Mouse (Mus musculus): Measurements from ENCODE around the gene Fut11. TPM values are rescaled to one million over a fixed set of nuclear protein-coding genes. Genes with fewer than 3 reads are reported as not detected.
A peak's percentile ranks its signal among the peaks of the same experiment; 100 is the strongest.

Fut11 gene
- total RNA-seq, 2 experiments from 2014 or later: 17.6 to 18.2 TPM

DNA sequence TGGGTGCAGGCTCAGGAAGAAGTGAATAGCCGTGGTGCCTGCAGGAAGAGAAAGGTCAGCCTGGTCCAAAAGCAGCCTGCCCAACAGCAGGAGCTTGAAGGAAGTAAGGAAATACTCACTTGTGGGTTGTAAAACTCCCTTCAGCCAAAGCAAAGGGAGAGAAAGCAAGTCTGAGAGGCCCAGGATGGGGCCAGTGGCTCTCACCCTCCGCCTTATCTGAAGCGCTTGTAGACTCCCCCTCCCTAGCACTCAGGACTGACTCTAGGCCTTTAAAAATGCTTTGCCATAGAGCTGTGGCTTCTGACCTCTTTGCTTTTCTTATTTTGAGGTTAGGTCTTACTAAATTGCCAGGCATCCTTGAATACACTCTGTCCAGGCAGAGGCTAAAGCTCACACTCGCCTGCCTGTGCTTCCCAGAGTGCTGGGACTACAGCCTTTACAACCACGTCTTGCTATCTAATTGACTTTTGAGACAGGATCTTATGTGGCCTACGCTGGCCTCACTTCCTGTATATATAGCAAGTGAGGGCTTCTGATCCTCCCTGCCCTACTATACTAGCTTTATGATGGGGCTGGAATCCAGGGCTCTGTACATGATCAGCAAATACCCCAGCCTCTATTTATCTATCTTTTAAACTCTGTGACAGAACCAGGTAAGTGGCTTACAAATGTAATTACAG lies 31.0 kb downstream of the Fut11 start:
- Histone ChIP-seq H3K4me3 (no peak overlapping the region), H3K27ac (no peak overlapping the region)
- DNase-seq (ENCODE audit: extremely low spot score in 1 of 2, low spot score in 2 of 2): no peak
- TF ChIP-seq CTCF (IDR thresholded peaks at IDR 0.05): no peak
- intact Hi-C loops (cut with DNase I): no loop called here

- DNase-seq (ENCODE audit: extremely low spot score in 1 of 2, low spot score in 2 of 2): no peak
- intact Hi-C loops (cut with DNase I): no loop called here
- Histone ChIP-seq H3K27ac (no peak overlapping the region), H3K4me3 (no peak overlapping the region)
- no peak for TF ChIP-seq CTCF (IDR thresholded peaks at IDR 0.05)
These were observed 35.1 kb downstream of the Fut11 start for GRCm38 (mm10) chr14:20729871-20730270.

DNA sequence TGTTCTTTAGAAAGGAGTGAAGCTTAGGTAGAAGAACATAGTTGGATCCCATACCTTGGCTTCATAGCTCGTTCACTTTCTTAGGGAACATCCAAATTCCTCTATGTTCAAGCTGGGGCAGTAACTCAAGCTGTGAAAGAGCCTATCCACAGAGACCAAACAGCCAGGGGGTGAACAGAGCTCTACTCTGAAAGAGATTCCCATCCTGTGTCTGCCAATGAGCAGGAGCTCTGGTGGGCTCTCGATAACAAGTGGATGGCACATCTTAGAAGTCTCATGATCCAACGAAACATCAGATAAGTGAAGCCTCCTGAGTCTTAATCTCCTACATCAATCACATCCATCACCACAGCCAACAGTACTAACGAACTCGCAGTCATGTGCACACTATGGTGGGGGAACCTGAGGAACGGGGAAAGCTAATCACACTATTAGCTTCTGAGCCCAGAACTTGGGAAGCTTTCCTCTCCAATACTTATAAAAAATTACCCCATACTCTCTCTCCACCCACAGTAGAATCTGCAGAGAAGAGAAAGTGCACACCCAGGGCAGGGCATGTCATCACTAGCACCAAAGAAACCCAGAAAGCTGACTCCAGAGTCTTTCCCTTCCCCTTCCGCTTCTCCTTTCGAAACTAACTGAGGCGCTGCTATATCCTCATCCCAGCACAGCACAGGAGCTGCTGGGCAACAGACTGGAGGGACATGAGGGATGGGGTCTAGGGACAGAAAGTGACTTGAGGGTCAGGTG lies 36.3 kb downstream of the Fut11 start:
- Histone ChIP-seq H3K4me3 (no peak overlapping the region), H3K27ac (no peak overlapping the region)
- no peak for TF ChIP-seq CTCF (IDR thresholded peaks at IDR 0.05)
- intact Hi-C loops (cut with DNase I): no loop called here
- no peak for DNase-seq (ENCODE audit: extremely low spot score in 1 of 2, low spot score in 2 of 2)

DNA sequence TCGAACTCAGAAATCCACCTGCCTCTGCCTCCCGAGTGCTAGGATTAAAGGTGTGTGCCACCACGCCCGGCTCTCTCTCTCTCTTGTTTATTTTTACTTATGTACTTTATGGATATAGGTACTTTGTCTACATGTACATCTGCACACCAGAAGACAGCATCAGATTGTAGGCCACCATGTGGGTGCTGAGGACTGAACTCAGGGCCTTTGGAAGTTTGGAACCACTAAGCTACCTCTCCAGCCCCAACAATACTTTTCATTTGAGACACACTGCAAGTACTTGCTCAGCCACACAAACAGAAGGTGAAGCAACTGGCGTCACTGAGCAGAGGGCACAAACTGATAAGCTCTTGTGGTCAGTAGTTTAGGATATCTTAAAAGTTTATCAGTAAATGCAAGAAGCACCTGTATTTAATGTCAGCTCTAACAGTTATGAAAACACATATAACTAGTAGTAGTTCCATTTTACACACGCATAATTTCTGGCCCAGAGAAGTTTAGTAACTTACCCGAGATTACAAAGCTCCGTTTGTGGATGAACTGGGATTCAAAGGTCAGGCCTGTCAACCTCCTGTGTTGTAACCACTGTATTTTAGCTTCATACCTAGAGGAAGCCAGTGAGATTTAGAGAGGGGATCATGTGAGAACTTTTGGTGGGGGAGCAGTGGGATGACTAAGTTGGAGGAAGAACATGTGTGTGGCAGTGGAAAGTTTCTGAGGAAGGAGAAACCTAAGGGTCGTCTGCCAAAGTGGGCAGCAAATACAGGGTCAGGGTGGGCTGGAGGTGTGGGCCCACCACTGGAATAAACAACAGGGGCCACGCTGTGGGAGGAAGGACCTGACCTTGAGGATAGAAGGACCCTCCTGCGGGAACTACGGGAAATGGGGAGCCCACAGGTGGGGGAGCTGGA lies 38.5 kb downstream of the Fut11 start:
- intact Hi-C loops (cut with DNase I): no loop called here
- DNase-seq (ENCODE audit: extremely low spot score in 1 of 2, low spot score in 2 of 2): no peak
- no peak for TF ChIP-seq CTCF (IDR thresholded peaks at IDR 0.05)
- Histone ChIP-seq H3K27ac (peak overlapping the region; percentile 97), H3K4me3 (peak overlapping the region; percentile 76)

DNA sequence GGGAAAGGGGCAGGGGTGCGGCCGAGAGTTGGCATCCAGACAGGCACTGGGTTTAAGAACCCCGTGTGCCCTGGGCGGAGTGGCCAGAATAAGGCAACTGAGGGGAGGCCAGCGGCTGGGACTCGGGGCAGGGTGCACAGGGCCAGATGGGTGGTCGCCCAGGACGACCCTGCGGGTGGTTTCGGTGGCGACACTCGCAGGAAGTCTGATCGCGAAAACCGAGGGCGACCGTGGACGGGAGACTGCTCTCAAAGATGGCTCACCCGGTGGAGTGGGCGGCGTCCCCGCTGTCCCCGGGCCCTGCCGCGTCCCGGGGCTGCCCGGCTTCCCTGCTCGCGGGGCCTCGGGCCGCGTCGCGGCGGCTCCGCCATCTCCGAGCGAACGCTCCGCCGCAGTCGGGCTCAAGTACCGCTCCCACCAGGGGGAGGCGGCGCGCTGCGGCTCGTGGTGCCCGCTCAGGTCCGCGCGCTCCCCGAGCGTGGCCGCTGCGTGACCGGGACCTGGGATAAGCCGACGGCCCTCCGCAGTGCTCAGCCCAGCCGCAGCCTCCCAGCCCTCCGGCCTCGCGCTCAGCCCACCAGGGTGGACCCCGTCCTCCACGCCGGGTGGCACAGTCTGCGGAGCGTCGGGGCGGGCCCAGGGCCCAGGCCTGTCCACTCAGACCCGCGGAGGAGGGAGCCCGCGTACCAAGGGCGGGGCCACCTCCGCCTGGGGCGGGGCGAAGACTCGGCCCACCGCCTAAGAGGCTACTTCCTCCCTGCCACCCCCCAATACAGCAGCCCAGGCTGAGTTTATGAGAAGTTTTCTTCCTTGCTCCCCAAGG lies 39.4 kb downstream of the Fut11 start, which contains the start of gene Ndst2:
Gene Ndst2, minus strand, starts transcription at position 611 of the 823 bp plus-strand sequence.
- no peak; the same call in 1 of the 2 replicates for TF ChIP-seq CTCF (IDR thresholded peaks at IDR 0.05)
- Histone ChIP-seq H3K27ac (peak within 1 kb of the TSS; percentile 97), H3K4me3 (peak within 1 kb of the TSS; percentile 76)
- intact Hi-C loops (cut with DNase I): no loop called here
- DNase-seq (ENCODE audit: extremely low spot score in 1 of 2, low spot score in 2 of 2): peak; percentile 80 to 83

- Histone ChIP-seq H3K4me3 (peak overlapping the region; percentile 76), H3K27ac (peak overlapping the region; percentile 97)
- DNase-seq (ENCODE audit: extremely low spot score in 1 of 2, low spot score in 2 of 2): no peak
- intact Hi-C loops (cut with DNase I): no loop called here
- no peak for TF ChIP-seq CTCF (IDR thresholded peaks at IDR 0.05)
These were observed 40.3 kb downstream of the Fut11 start for GRCm38 (mm10) chr14:20735052-20735451.

DNA sequence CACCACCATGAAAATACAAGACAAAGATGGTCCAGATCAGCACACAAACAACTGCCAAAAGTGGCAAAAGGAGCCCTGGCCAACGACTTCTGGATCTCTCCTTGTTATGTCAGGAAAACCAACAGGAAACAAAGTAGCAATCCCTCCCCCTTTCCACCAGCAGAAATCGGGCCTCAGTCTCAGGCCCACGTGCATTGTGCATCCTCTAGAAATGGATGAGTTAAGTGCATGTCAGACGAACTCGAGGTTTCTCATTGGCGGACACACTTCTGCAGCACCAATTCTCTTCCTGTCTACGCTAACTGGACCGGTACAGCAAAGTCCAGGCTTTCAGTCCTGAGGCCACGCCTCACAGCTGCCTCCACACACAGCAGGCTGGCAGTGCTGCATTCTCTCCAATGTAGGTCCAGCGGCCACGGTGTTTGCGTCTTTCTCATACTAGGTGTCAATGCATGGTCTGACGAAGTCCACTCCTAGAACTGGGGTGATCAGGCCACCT lies 41.2 kb downstream of the Fut11 start:
- intact Hi-C loops (cut with DNase I): no loop called here
- DNase-seq (ENCODE audit: extremely low spot score in 1 of 2, low spot score in 2 of 2): no peak
- no peak for TF ChIP-seq CTCF (IDR thresholded peaks at IDR 0.05)
- H3K27ac ChIP-seq: no peak overlapping the region
- no peak overlapping the region for H3K4me3 ChIP-seq

DNA sequence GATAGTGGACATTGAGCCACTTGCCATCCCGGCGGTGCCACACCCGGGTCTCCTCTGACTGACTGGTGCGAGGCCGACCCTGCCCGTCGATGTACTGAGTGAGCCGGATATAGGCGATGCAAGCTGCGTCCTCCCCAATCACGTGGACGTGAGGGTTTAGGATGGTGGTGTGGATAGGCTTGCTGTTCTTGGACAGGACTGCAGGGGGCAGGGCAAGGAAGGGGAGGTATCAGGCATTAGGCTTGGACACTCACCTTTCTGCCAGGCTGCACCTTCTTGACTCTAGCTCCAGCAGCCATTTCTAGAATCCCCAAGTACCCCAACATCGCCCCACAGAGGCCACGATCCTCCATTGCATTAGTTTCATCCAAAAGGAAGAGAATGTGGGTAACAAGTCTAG lies 42.5 kb downstream of the Fut11 start:
- intact Hi-C loops (cut with DNase I): no loop called here
- Histone ChIP-seq H3K4me3 (no peak overlapping the region), H3K27ac (no peak overlapping the region)
- peak; percentile 64 for TF ChIP-seq CTCF (IDR thresholded peaks at IDR 0.05)
- peak; percentile 37 to 52 for DNase-seq (ENCODE audit: extremely low spot score in 1 of 2, low spot score in 2 of 2)

DNA sequence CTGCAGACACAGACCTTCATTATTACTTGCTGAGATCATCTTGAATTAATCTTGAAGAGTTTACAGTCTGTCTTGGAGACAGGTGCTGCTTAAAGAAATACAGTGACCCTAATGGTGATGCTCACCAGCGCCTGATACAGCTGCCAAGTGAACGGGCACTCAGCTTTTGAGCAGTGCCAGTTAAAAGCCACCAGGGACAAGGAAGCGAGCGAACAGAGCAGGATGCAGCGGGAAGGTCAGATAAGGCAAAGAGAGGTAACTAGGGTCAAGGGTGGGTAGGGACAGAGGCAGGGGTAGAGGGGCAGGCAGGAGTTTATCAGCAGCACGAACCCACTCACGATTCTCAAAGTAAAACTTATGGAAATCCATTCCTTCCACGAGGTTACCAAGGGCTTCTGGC lies 43.7 kb downstream of the Fut11 start:
- Histone ChIP-seq H3K27ac (no peak overlapping the region), H3K4me3 (no peak overlapping the region)
- intact Hi-C loops (cut with DNase I): no loop called here
- DNase-seq (ENCODE audit: extremely low spot score in 1 of 2, low spot score in 2 of 2): no peak
- no peak for TF ChIP-seq CTCF (IDR thresholded peaks at IDR 0.05)

DNA sequence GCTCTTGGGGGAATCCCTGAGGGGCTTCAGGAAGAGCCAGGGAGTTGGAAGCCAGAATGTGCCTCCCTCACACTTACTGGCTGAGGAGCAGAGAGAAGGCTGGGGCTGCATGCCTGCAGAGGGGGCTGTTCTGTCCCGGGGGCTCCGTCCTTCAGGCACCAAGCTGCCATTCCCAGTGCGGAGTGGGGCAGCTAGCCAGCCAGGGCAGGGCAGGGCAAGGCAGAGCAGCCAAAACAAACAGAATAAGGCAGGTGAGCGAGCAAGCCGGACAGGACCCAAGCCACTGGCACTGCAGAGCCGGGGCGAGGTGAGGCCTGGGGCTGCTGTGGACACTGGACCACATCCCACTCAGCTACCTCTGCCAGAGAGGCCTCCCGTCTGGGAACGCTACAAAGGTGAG lies 46.5 kb downstream of the Fut11 start:
- Histone ChIP-seq H3K27ac (no peak overlapping the region), H3K4me3 (no peak overlapping the region)
- DNase-seq (ENCODE audit: extremely low spot score in 1 of 2, low spot score in 2 of 2): no peak
- no peak for TF ChIP-seq CTCF (IDR thresholded peaks at IDR 0.05)
- intact Hi-C loops (cut with DNase I): no loop called here

- no peak for DNase-seq (ENCODE audit: extremely low spot score in 1 of 2, low spot score in 2 of 2)
- intact Hi-C loops (cut with DNase I): no loop called here
- Histone ChIP-seq H3K27ac (no peak overlapping the region), H3K4me3 (no peak overlapping the region)
- TF ChIP-seq CTCF (IDR thresholded peaks at IDR 0.05): no peak; the same call in 1 of the 2 replicates
These were observed 48.8 kb downstream of the Fut11 start for GRCm38 (mm10) chr14:20743614-20744013.

Data from left cerebral cortex, adult 2 months (tissue).